Mouse (Mus musculus) C3H10T1/2 (cell line): ENCODE data around the gene Ces3a. TPM values are rescaled to one million over a fixed set of nuclear protein-coding genes. Genes with fewer than 3 reads are reported as not detected.

Source experiments
- polyA plus RNA-seq, 2 experiments: library from polyadenylated mRNA; unstranded; fragments of >200 nt; fragmentation: generic; extraction: Trizol; gene quantifications; one replicate each; pipeline ENCODE4 v1.2.1; 2012; ENCODE audit warnings: missing spikeins in 2 of 2

The Ces3a gene
- polyA plus RNA-seq: not detected

DNA sequence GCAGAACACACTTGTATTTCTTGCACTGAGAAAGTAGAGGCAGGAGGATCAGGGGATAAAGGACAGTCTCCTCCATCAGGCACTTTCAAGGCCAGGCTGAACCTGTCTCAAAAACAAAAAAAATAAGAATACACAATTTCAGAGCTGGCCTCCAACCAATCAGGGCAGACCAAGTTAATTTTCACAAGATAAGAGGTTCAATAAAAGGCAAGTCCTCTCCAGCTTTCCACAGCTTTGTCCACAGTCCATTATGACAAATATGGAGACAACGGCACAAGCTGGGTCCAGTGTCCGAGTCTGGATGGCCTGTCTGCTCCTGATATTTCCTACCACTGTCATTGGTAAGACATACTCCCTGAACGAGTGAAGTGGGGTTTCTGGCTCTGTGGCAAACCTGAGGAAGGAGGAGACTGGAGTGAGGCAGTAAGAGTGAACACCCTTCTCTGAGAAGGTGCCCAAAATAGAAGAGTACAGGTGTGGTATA is at the start of gene Ces3a:
TSS of gene Ces3a (plus strand) at position 231 of the 484 bp plus-strand sequence.

DNA sequence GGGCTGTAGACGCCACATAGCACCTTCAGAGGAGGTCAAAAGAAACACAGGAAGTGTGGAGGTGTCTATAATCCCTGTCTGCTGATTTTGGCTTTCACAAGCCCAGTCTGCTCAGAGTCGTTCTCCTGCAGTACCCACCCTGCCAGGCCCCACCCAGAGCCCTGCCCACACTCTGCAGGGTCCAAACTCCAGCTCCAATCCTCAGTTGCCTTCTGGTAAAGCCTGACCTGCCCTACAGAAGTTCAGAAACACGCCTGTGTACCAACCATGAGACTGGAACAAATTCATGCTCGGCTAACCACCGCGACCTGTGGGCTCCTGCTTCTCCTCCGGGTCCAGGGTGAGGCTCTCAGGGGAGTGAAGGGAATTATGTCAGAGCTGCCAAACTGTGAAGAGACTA is 47.8 kb upstream of the Ces3a start, which contains the start of gene Ces2h:
TSS of gene Ces2h (plus strand) at position 268 of the 400 bp plus-strand sequence.

DNA sequence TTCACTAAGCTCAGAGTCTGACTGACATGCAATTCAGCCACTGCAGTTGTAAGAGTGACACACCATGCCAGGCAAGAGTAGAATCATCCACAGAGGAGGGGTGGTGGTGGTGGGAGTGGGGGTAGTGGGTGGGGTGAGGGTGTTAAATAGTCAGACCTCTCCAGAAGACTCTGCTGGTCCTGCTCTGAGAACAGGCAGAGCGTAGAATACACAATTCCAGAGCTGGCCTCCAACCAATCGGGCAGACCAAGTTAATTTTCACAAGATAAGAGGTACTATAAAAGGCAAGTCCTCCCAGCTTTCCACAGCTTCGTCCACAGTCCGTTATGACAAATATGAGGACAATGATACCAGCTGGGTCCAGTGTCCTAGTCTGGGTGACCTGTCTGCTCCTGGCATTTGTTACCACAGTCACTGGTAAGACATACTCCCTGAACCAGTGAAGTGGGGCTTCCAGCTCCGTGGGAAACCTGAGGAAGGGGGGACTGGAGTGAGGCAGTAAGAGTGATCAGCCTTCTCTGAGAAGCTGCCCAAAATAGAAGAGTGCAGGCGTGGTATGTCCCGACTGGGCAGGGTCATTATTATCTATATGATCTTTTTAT is 35.1 kb downstream of the Ces3a start, which contains the start of gene Ces3b:
TSS of gene Ces3b (plus strand) at position 305 of the 602 bp plus-strand sequence.

Other genes with a start within 250 kb of the Ces3a start
- not detected for gene Ces2b, start 217.0 kb upstream of the Ces3a start, polyA plus RNA-seq
- under 1 TPM in 1 of 2 experiments, not detected in 1; 0.02 TPM for gene Ces2c, start 201.5 kb upstream of the Ces3a start, polyA plus RNA-seq
- under 1 TPM; 0.05 to 0.12 TPM for gene Ces2e, start 122.3 kb upstream of the Ces3a start, polyA plus RNA-seq
- under 1 TPM in 1 of 2 experiments, not detected in 1; 0.01 TPM for gene Ces2f, start 101.2 kb upstream of the Ces3a start, polyA plus RNA-seq
- 1 to 10 TPM; 1.3 to 4.9 TPM for gene Ces2g, start 86.9 kb upstream of the Ces3a start, polyA plus RNA-seq
- not detected for gene Ces2h, start 47.7 kb upstream of the Ces3a start, polyA plus RNA-seq
- not detected for gene Ces3b, start 35.2 kb downstream of the Ces3a start, polyA plus RNA-seq
- under 1 TPM in 1 of 2 experiments, not detected in 1; 0.09 TPM for gene Ces4a, start 83.2 kb downstream of the Ces3a start, polyA plus RNA-seq
- 10 to 100 TPM in 1 of 2 experiments, 1 to 10 TPM in 1; 3.5 to 16.1 TPM for gene Cbfb, start 122.1 kb downstream of the Ces3a start, polyA plus RNA-seq
- gene D230025D16Rik, start 176.5 kb downstream of the Ces3a start, polyA plus RNA-seq: 10 to 100 TPM in 1 of 2 experiments, 1 to 10 TPM in 1; 2.5 to 11.6 TPM
- gene B3gnt9, start 206.6 kb downstream of the Ces3a start, polyA plus RNA-seq: 10 to 100 TPM in 1 of 2 experiments, 1 to 10 TPM in 1; 2.2 to 24.1 TPM
- 10 to 100 TPM; 26.7 to 37.4 TPM for gene Tradd, start 216.0 kb downstream of the Ces3a start, polyA plus RNA-seq
- 10 to 100 TPM in 1 of 2 experiments, 1 to 10 TPM in 1; 8.3 to 13.5 TPM for gene Fbxl8, start 216.0 kb downstream of the Ces3a start, polyA plus RNA-seq
- under 1 TPM; 0.02 to 0.42 TPM for gene Hsf4, start 221.2 kb downstream of the Ces3a start, polyA plus RNA-seq
- under 1 TPM; 0.12 to 0.26 TPM for gene Nol3, start 227.5 kb downstream of the Ces3a start, polyA plus RNA-seq
- gene 4931428F04Rik, start 241.3 kb downstream of the Ces3a start, polyA plus RNA-seq: 10 to 100 TPM in 1 of 2 experiments, 1 to 10 TPM in 1; 4.3 to 13.5 TPM
- 1 to 10 TPM in 1 of 2 experiments, under 1 TPM in 1; 0.60 to 3.1 TPM for gene Exoc3l, start 247.5 kb downstream of the Ces3a start, polyA plus RNA-seq
- gene E2f4, start 249.1 kb downstream of the Ces3a start, polyA plus RNA-seq: 10 to 100 TPM; 32.9 to 35.0 TPM